Mouse (Mus musculus) midbrain, embryonic 16.5 days (tissue): Measurements from ENCODE around the gene Pafah1b1. TPM values are rescaled to one million over a fixed set of nuclear protein-coding genes. Genes with fewer than 3 reads are reported as not detected.

Source experiments
- ATAC-seq: fragments of 200-750 bp; cut with Nextera tagmentation; 2 replicates; pipeline ENCODE4 v1.8.0; 2017; ENCODE audit warnings: moderate TSS enrichment
- H3K27ac ChIP-seq: fragments of 300-500 bp; sonication (generic); 2 replicates; pipeline ENCODE4 v1.5.1; 2014; ENCODE audit warnings: mild to moderate bottlenecking, low read length, mixed read lengths
- H3K27me3 ChIP-seq: fragments of 300-500 bp; sonication (generic); 2 replicates; pipeline ENCODE4 v1.6.1; 2014; ENCODE audit warnings: low read depth, low read length, mixed read lengths; ENCODE audit not compliant: control insufficient read depth, insufficient read depth
- H3K36me3 ChIP-seq: fragments of 300-500 bp; sonication (generic); 2 replicates; pipeline ENCODE4 v1.6.1; 2014; ENCODE audit warnings: mild to moderate bottlenecking, low read length, moderate library complexity, mixed read lengths; ENCODE audit not compliant: control insufficient read depth, insufficient read depth
- H3K4me1 ChIP-seq: fragments of 300-500 bp; sonication (generic); 2 replicates; pipeline ENCODE4 v1.6.1; 2014; ENCODE audit warnings: mild to moderate bottlenecking, low read length, mixed read lengths; ENCODE audit not compliant: control insufficient read depth, insufficient read depth
- H3K4me2 ChIP-seq: fragments of 300-500 bp; sonication (generic); 2 replicates; pipeline ENCODE4 v1.6.1; 2014; ENCODE audit warnings: mild to moderate bottlenecking, low read length, mixed read lengths
- H3K4me3 ChIP-seq: fragments of 300-500 bp; sonication (generic); 2 replicates; pipeline ENCODE4 v1.5.1; 2014; ENCODE audit warnings: low read depth, mild to moderate bottlenecking, low read length, moderate library complexity, mixed read lengths
- H3K9ac ChIP-seq: fragments of 300-500 bp; sonication (generic); 2 replicates; pipeline ENCODE4 v1.6.1; 2014; ENCODE audit warnings: low read depth, low read length, mixed read lengths
- H3K9me3 ChIP-seq: fragments of 300-500 bp; sonication (generic); replicated peaks from 2 replicates; pipeline ENCODE4 v1.6.1; 2014; ENCODE audit warnings: mild to moderate bottlenecking, low read length, mixed read lengths; ENCODE audit not compliant: control insufficient read depth, poor library complexity, severe bottlenecking
- WGBS: fragments of 180-500 bp; shearing (Covaris S2); extraction: QIAGEN DNeasy Blood & Tissue Kit; methylation state at CpG from one replicate; pipeline ENCODE4 v1.1.7; 2014; 5-methylcytosine and 5-hydroxymethylcytosine counted together
- polyA plus RNA-seq: library from polyadenylated mRNA; unstranded; fragments of >200 nt; fragmentation: Nextera tagmentation; extraction: Ambion mirVana; gene quantifications from 2 replicates; pipeline ENCODE4 v1.2.1, GENCODE M21; 2015

Pafah1b1 gene
- polyA plus RNA-seq, 1 experiment from 2014 or later: 45.8 TPM

- no peak overlapping the region for H3K27ac ChIP-seq
- no peaks in the 10 kb centered on the region for H3K4me1 ChIP-seq
- no peaks in the 10 kb centered on the region for H3K36me3 ChIP-seq
- H3K27me3 ChIP-seq: no peaks in the 10 kb centered on the region
- H3K9me3 ChIP-seq: no peaks in the 10 kb centered on the region
- no peak overlapping the region for H3K4me3 ChIP-seq
- H3K4me2 ChIP-seq: no peak overlapping the region
- ATAC-seq: no peak
- 75% methylated on average over 12 of the region's 12 CpGs for whole genome bisulfite sequencing
- no peak overlapping the region for H3K9ac ChIP-seq
These were observed 36.7 kb upstream of the Pafah1b1 start for GRCm38 (mm10) chr11:74761011-74761705.

GRCm38 (mm10) chr11:74756631-74757030, 32.2 kb upstream of the Pafah1b1 start:
- no peaks in the 10 kb centered on the region for H3K36me3 ChIP-seq
- no peaks in the 10 kb centered on the region for H3K4me1 ChIP-seq
- no peak for ATAC-seq
- no peak overlapping the region for H3K4me2 ChIP-seq
- no peak overlapping the region for H3K27ac ChIP-seq
- WGBS: 74% methylated on average over 2 of the region's 2 CpGs
- H3K9me3 ChIP-seq: no peaks in the 10 kb centered on the region
- no peaks in the 10 kb centered on the region for H3K27me3 ChIP-seq
- H3K9ac ChIP-seq: no peak overlapping the region
- H3K4me3 ChIP-seq: no peak overlapping the region

- Histone ChIP-seq H3K9ac (no peak overlapping the region), H3K4me2 (no peak overlapping the region), H3K4me3 (no peak overlapping the region), H3K9me3 (no peaks in the 10 kb centered on the region), H3K4me1 (no peaks in the 10 kb centered on the region), H3K27ac (peak overlapping the region; percentile 60), H3K27me3 (no peaks in the 10 kb centered on the region), H3K36me3 (no peaks in the 10 kb centered on the region)
- WGBS: 19% methylated on average over 9 of the region's 9 CpGs
- ATAC-seq: peak; percentile 39; the same call in 1 of the 2 replicates
These were observed 27.0 kb upstream of the Pafah1b1 start for GRCm38 (mm10) chr11:74751352-74752066.

- H3K4me1 ChIP-seq: no peaks in the 10 kb centered on the region
- H3K27me3 ChIP-seq: no peaks in the 10 kb centered on the region
- H3K36me3 ChIP-seq: no peaks in the 10 kb centered on the region
- ATAC-seq: no peak
- no peaks in the 10 kb centered on the region for H3K9me3 ChIP-seq
- H3K4me2 ChIP-seq: no peak overlapping the region
- no peak overlapping the region for H3K9ac ChIP-seq
- WGBS: 81% methylated on average over 7 of the region's 7 CpGs
- H3K4me3 ChIP-seq: no peak overlapping the region
- peak overlapping the region; percentile 60 for H3K27ac ChIP-seq
These were observed 26.3 kb upstream of the Pafah1b1 start for GRCm38 (mm10) chr11:74750662-74751351.

- WGBS: 95% methylated on average over 13 of the region's 13 CpGs
These were observed 24.8 kb upstream of the Pafah1b1 start for GRCm38 (mm10) chr11:74749241-74749640.

GRCm38 (mm10) chr11:74748022-74748421, 23.6 kb upstream of the Pafah1b1 start:
- Histone ChIP-seq H3K4me1 (no peaks in the 10 kb centered on the region), H3K9ac (no peak overlapping the region), H3K9me3 (no peaks in the 10 kb centered on the region), H3K36me3 (no peaks in the 10 kb centered on the region), H3K27ac (no peak overlapping the region), H3K4me3 (no peak overlapping the region), H3K27me3 (no peaks in the 10 kb centered on the region), H3K4me2 (no peak overlapping the region)
- ATAC-seq: no peak
- WGBS: 71% methylated on average over 4 of the region's 4 CpGs

More at GRCm38 (mm10) chr11:74749241-74749640, 24.8 kb upstream of the Pafah1b1 start:
- Histone ChIP-seq H3K4me3 (no peak overlapping the region), H3K27me3 (no peaks in the 10 kb centered on the region), H3K4me1 (no peaks in the 10 kb centered on the region), H3K9me3 (no peaks in the 10 kb centered on the region), H3K9ac (no peak overlapping the region), H3K27ac (no peak overlapping the region), H3K4me2 (no peak overlapping the region), H3K36me3 (no peaks in the 10 kb centered on the region)
- ATAC-seq: no peak

GRCm38 (mm10) chr11:74737861-74738260, 13.4 kb upstream of the Pafah1b1 start:
- no peak overlapping the region for H3K9ac ChIP-seq
- no peak for ATAC-seq
- H3K4me1 ChIP-seq: 0 out of 2 replicates have a peak, but pooled peaks cover 2% of the 10 kb centered on the region
- no peaks in the 10 kb centered on the region for H3K27me3 ChIP-seq
- 67% methylated on average over 3 of the region's 3 CpGs for WGBS
- H3K9me3 ChIP-seq: no peaks in the 10 kb centered on the region
- H3K4me3 ChIP-seq: no peak overlapping the region
- H3K36me3 ChIP-seq: no peaks in the 10 kb centered on the region
- H3K27ac ChIP-seq: no peak overlapping the region
- no peak overlapping the region for H3K4me2 ChIP-seq

- H3K9ac ChIP-seq: no peak overlapping the region
- ATAC-seq: no peak
- WGBS: 12% methylated on average over 7 of the region's 7 CpGs
These were observed 10.4 kb upstream of the Pafah1b1 start for GRCm38 (mm10) chr11:74734917-74735316.

GRCm38 (mm10) chr11:74725181-74725580, 711 bp upstream of the Pafah1b1 start:
- 50% methylated on average over 5 of the region's 5 CpGs for WGBS
- peak overlapping the region; percentile 46 for H3K9ac ChIP-seq
- ATAC-seq: no peak
- peaks cover 21% of the 10 kb centered on the region for H3K4me1 ChIP-seq
- no peaks in the 10 kb centered on the region for H3K27me3 ChIP-seq
- peak overlapping the region; percentile 73 for H3K4me2 ChIP-seq
- H3K27ac ChIP-seq: peak overlapping the region; percentile 100
- H3K9me3 ChIP-seq: no peaks in the 10 kb centered on the region
- H3K36me3 ChIP-seq: no peaks in the 10 kb centered on the region
- H3K4me3 ChIP-seq: no peak overlapping the region

More at GRCm38 (mm10) chr11:74734917-74735316, 10.4 kb upstream of the Pafah1b1 start:
- Histone ChIP-seq H3K27me3 (no peaks in the 10 kb centered on the region), H3K4me1 (0 out of 2 replicates have a peak, but pooled peaks cover 2% of the 10 kb centered on the region), H3K9me3 (no peaks in the 10 kb centered on the region), H3K27ac (no peak overlapping the region), H3K4me3 (no peak overlapping the region), H3K4me2 (no peak overlapping the region), H3K36me3 (no peaks in the 10 kb centered on the region)
